Mouse (Mus musculus): ENCODE data around the gene Vmn1r208. TPM values are rescaled to one million over a fixed set of nuclear protein-coding genes. Genes with fewer than 3 reads are reported as not detected.
"Not testable (repeated sequence)": the region's sequence is repeated elsewhere in the genome, so short reads cannot be mapped to it uniquely, and the experiment has no call there.

Gene Vmn1r208
- total RNA-seq (2014; rRNA removed; ENCODE audit: low replicate concordance) (not detected in 2 replicates), polyA plus RNA-seq (2015; fragmentation: Nextera tagmentation; extraction: Ambion mirVana) (not detected in 2 replicates)

GRCm38 (mm10) chr13:22777300-22777699, at the start of gene Vmn1r208:
TSS of gene Vmn1r208 (minus strand) at chr13:22777400.
- H3K4me2 ChIP-seq (ENCODE audit: low read depth, low read length); H3K27me3 ChIP-seq (ENCODE audit: control insufficient read depth, insufficient read depth, low read length); H3K36me3 ChIP-seq (replicated peaks; ENCODE audit: control insufficient read depth, insufficient read depth, low read length); H3K27ac ChIP-seq (ENCODE audit: low read depth); H3K4me3 ChIP-seq (ENCODE audit: low read depth, low read length); H3K9ac ChIP-seq (replicated peaks; ENCODE audit: low read depth, low read length); DNase-seq (ENCODE audit: low spot score); ATAC-seq (ENCODE audit: insufficient read depth, low read depth); H3K9me3 ChIP-seq (replicated peaks; ENCODE audit: control insufficient read depth, low read length); H3K4me1 ChIP-seq (ENCODE audit: control insufficient read depth, insufficient read depth): not testable (repeated sequence)
- no CpG with 5 or more reads among the region's 7 CpGs for WGBS

GRCm38 (mm10) chr13:22821601-22822000, 44.4 kb upstream of the Vmn1r208 start:
- DNase-seq (ENCODE audit: low spot score); H3K9me3 ChIP-seq (replicated peaks; ENCODE audit: control insufficient read depth, low read length); H3K27me3 ChIP-seq (ENCODE audit: control insufficient read depth, insufficient read depth, low read length); ATAC-seq (ENCODE audit: insufficient read depth, low read depth); H3K4me3 ChIP-seq (ENCODE audit: low read depth, low read length); H3K4me1 ChIP-seq (ENCODE audit: control insufficient read depth, insufficient read depth); H3K36me3 ChIP-seq (replicated peaks; ENCODE audit: control insufficient read depth, insufficient read depth, low read length); H3K27ac ChIP-seq (ENCODE audit: low read depth); H3K4me2 ChIP-seq (ENCODE audit: low read depth, low read length); H3K9ac ChIP-seq (replicated peaks; ENCODE audit: low read depth, low read length): not testable (repeated sequence)
- WGBS, result 64% methylated on average over 1 of the region's 1 CpGs

- not testable (repeated sequence) for DNase-seq (ENCODE audit: low spot score); H3K4me1 ChIP-seq (ENCODE audit: control insufficient read depth, insufficient read depth); H3K9ac ChIP-seq (replicated peaks; ENCODE audit: low read depth, low read length); H3K27ac ChIP-seq (ENCODE audit: low read depth); H3K9me3 ChIP-seq (replicated peaks; ENCODE audit: control insufficient read depth, low read length); ATAC-seq (ENCODE audit: insufficient read depth, low read depth); H3K4me3 ChIP-seq (ENCODE audit: low read depth, low read length); H3K36me3 ChIP-seq (replicated peaks; ENCODE audit: control insufficient read depth, insufficient read depth, low read length); H3K4me2 ChIP-seq (ENCODE audit: low read depth, low read length); H3K27me3 ChIP-seq (ENCODE audit: control insufficient read depth, insufficient read depth, low read length)
These were observed 32.4 kb upstream of the Vmn1r208 start, which contains the start of gene Vmn1r209 for GRCm38 (mm10) chr13:22809582-22809981. TSS of gene Vmn1r209 (minus strand) at chr13:22809682.

- H3K4me3 ChIP-seq (ENCODE audit: low read depth, low read length); H3K4me2 ChIP-seq (ENCODE audit: low read depth, low read length); H3K9ac ChIP-seq (replicated peaks; ENCODE audit: low read depth, low read length); DNase-seq (ENCODE audit: low spot score); H3K9me3 ChIP-seq (replicated peaks; ENCODE audit: control insufficient read depth, low read length); H3K27ac ChIP-seq (ENCODE audit: low read depth); H3K36me3 ChIP-seq (replicated peaks; ENCODE audit: control insufficient read depth, insufficient read depth, low read length); ATAC-seq (ENCODE audit: insufficient read depth, low read depth); H3K27me3 ChIP-seq (ENCODE audit: control insufficient read depth, insufficient read depth, low read length); H3K4me1 ChIP-seq (ENCODE audit: control insufficient read depth, insufficient read depth): not testable (repeated sequence)
- WGBS, result 69% methylated on average over 3 of the region's 3 CpGs
These were observed 10.9 kb upstream of the Vmn1r208 start for GRCm38 (mm10) chr13:22788096-22788495.

GRCm38 (mm10) chr13:22784159-22784558, 7.0 kb upstream of the Vmn1r208 start:
- H3K27ac ChIP-seq (ENCODE audit: low read depth); ATAC-seq (ENCODE audit: insufficient read depth, low read depth); DNase-seq (ENCODE audit: low spot score); H3K27me3 ChIP-seq (ENCODE audit: control insufficient read depth, insufficient read depth, low read length); H3K36me3 ChIP-seq (replicated peaks; ENCODE audit: control insufficient read depth, insufficient read depth, low read length); H3K4me1 ChIP-seq (ENCODE audit: control insufficient read depth, insufficient read depth); H3K4me3 ChIP-seq (ENCODE audit: low read depth, low read length); H3K4me2 ChIP-seq (ENCODE audit: low read depth, low read length); H3K9ac ChIP-seq (replicated peaks; ENCODE audit: low read depth, low read length); H3K9me3 ChIP-seq (replicated peaks; ENCODE audit: control insufficient read depth, low read length): not testable (repeated sequence)

GRCm38 (mm10) chr13:22771592-22771991, 5.6 kb downstream of the Vmn1r208 start:
- H3K9me3 ChIP-seq (replicated peaks; ENCODE audit: control insufficient read depth, low read length); ATAC-seq (ENCODE audit: insufficient read depth, low read depth); H3K27me3 ChIP-seq (ENCODE audit: control insufficient read depth, insufficient read depth, low read length); H3K9ac ChIP-seq (replicated peaks; ENCODE audit: low read depth, low read length); H3K4me2 ChIP-seq (ENCODE audit: low read depth, low read length); H3K27ac ChIP-seq (ENCODE audit: low read depth); DNase-seq (ENCODE audit: low spot score); H3K4me1 ChIP-seq (ENCODE audit: control insufficient read depth, insufficient read depth); H3K4me3 ChIP-seq (ENCODE audit: low read depth, low read length); H3K36me3 ChIP-seq (replicated peaks; ENCODE audit: control insufficient read depth, insufficient read depth, low read length): not testable (repeated sequence)
- WGBS, result 57% methylated on average over 1 of the region's 2 CpGs

Data from heart, postnatal 0 days (tissue).